Mouse (Mus musculus) gonadal fat pad, adult 2 months (tissue): ENCODE measurements around the gene Clasp1. TPM values are rescaled to one million over a fixed set of nuclear protein-coding genes. Genes with fewer than 3 reads are reported as not detected.

Source experiments
- DNase-seq: peaks from one replicate; pipeline ENCODE4 v3.0.0-alpha.2; 2012; ENCODE audit warnings: low read depth
- polyA plus RNA-seq: library from polyadenylated mRNA; depleted of rRNA; stranded (reverse); fragments of >200 nt; gene quantifications from 2 replicates; pipeline ENCODE4 v1.2.3, GENCODE M21; 2012; rRNA removed

The Clasp1 gene
- polyA plus RNA-seq, 1 experiment: 19.1 TPM

GRCm38 (mm10) chr1:118658716-118659115 is 269.9 kb downstream of the Clasp1 start:
- DNase-seq: no peak

- no peak for DNase-seq
Measured at GRCm38 (mm10) chr1:118660880-118661465, 272.1 kb downstream of the Clasp1 start.

Other genes starting within 250 kb of the Clasp1 start
- not detected in 2 replicates for gene Gm29106, start 212.5 kb upstream of the Clasp1 start, polyA plus RNA-seq
- 34.8 and 41.7 TPM in 2 replicates for gene Tsn, start 77.3 kb upstream of the Clasp1 start, polyA plus RNA-seq
- 8.4 and 10.0 TPM in 2 replicates for gene Nifk, start 67.2 kb upstream of the Clasp1 start, polyA plus RNA-seq
- 12.1 and 16.9 TPM in 2 replicates for gene Tfcp2l1, start 238.9 kb downstream of the Clasp1 start, polyA plus RNA-seq